Mouse (Mus musculus) lung, postnatal 0 days (tissue): ENCODE measurements around the gene Mvb12b.

Experiments
- CTCF ChIP-seq: IDR thresholded peaks from 2 replicates; pipeline ENCODE4 v1.5.1; 2016; ENCODE audit warnings: antibody characterized with exemption, mild to moderate bottlenecking
- EP300 ChIP-seq: IDR thresholded peaks from 2 replicates; pipeline ENCODE4 v1.6.1; 2016; ENCODE audit warnings: antibody characterized with exemption, mild to moderate bottlenecking, control low read depth

- no peak for TF ChIP-seq CTCF
- no peak for TF ChIP-seq EP300
Measured at GRCm38 (mm10) chr2:33886386-33887327, 1.1 kb downstream of the Mvb12b start.
